Mouse (Mus musculus) heart, postnatal 14 days (tissue): ENCODE results near the gene Intu. TPM values are rescaled to one million over a fixed set of nuclear protein-coding genes. Genes with fewer than 3 reads are reported as not detected.

Experiments used
- DNase-seq, 2 experiments: peaks; one replicate each; pipeline ENCODE4 v3.0.0; 2021 to 2022
- intact Hi-C: fragments of 180-260 bp; cut with DNase I; formaldehyde crosslinking; loops from one replicate; pipeline ENCODE4 v1.15.1; 2025
- total RNA-seq, 2 experiments: library from RNA; stranded (reverse); gene quantifications; 2 replicates each; pipeline ENCODE4 v1.2.3; 2021

The Intu gene
- total RNA-seq, 2 experiments from 2014 or later: 11.9 to 12.4 TPM

- DNase-seq: no peak
- intact Hi-C loops: no loop called here
Measured at GRCm38 (mm10) chr3:40673515-40673914, 142.4 kb downstream of the Intu start.

GRCm38 (mm10) chr3:40674873-40675405 is 143.9 kb downstream of the Intu start:
- no peak for DNase-seq
- intact Hi-C loops: no loop called here

GRCm38 (mm10) chr3:40678856-40679255 is 147.8 kb downstream of the Intu start:
- DNase-seq: no peak
- intact Hi-C loops: no loop called here

- DNase-seq: peak; percentile 13 to 46
- intact Hi-C loops: no loop called here
Measured at GRCm38 (mm10) chr3:40682404-40682803, 151.3 kb downstream of the Intu start.

GRCm38 (mm10) chr3:40683171-40683570 is 152.1 kb downstream of the Intu start:
- DNase-seq: no peak
- intact Hi-C loops: no loop called here

GRCm38 (mm10) chr3:40685855-40686515 is 154.9 kb downstream of the Intu start:
- DNase-seq: peak in 1 of 2 experiments; percentile 29
- intact Hi-C loops: no loop called here

GRCm38 (mm10) chr3:40686836-40687235 is 155.8 kb downstream of the Intu start:
- no peak for DNase-seq
- intact Hi-C loops: no loop called here

GRCm38 (mm10) chr3:40687588-40687987 is 156.5 kb downstream of the Intu start:
- DNase-seq: no peak
- intact Hi-C loops: no loop called here

GRCm38 (mm10) chr3:40691566-40691965 is 160.5 kb downstream of the Intu start:
- DNase-seq: no peak
- intact Hi-C loops: no loop called here

GRCm38 (mm10) chr3:40693435-40693834 is 162.3 kb downstream of the Intu start:
- no peak for DNase-seq
- intact Hi-C loops: no loop called here

- no peak for DNase-seq
- intact Hi-C loops: no loop called here
Measured at GRCm38 (mm10) chr3:40693960-40694359, 162.9 kb downstream of the Intu start.

- intact Hi-C loops: no loop called here
- peak; percentile 36 to 44 for DNase-seq
Measured at GRCm38 (mm10) chr3:40694438-40694837, 163.4 kb downstream of the Intu start.

GRCm38 (mm10) chr3:40695162-40695561 is 164.1 kb downstream of the Intu start:
- DNase-seq: no peak
- intact Hi-C loops: no loop called here

GRCm38 (mm10) chr3:40698834-40699233 is 167.7 kb downstream of the Intu start:
- DNase-seq: no peak

GRCm38 (mm10) chr3:40704816-40705430 is 173.8 kb downstream of the Intu start:
- intact Hi-C loops: no loop called here
- no peak for DNase-seq

More at GRCm38 (mm10) chr3:40698834-40699233, 167.7 kb downstream of the Intu start:
- intact Hi-C loops: no loop called here

- DNase-seq: no peak
- intact Hi-C loops: no loop called here
Measured at GRCm38 (mm10) chr3:40708655-40709054, 177.6 kb downstream of the Intu start, which contains the start of gene Slc25a31. TSS of gene Slc25a31 (plus strand) at chr3:40708855.

GRCm38 (mm10) chr3:40716056-40716455 is 185.0 kb downstream of the Intu start:
- intact Hi-C loops: no loop called here
- no peak for DNase-seq

GRCm38 (mm10) chr3:40719022-40719421 is 187.9 kb downstream of the Intu start:
- no peak for DNase-seq
- intact Hi-C loops: no loop called here

- intact Hi-C loops: no loop called here
Measured at GRCm38 (mm10) chr3:40738381-40738912, 207.4 kb downstream of the Intu start.

GRCm38 (mm10) chr3:40744024-40744835 is 213.1 kb downstream of the Intu start, which contains the start of gene Hspa4l:
TSS of gene Hspa4l (plus strand) at chr3:40744495.
- intact Hi-C loops: loop anchor here (2.0 kb wide), 1 partner anchor 57 kb away; the partner anchor contains the start of gene Plk4
- DNase-seq: no peak

More at GRCm38 (mm10) chr3:40738381-40738912, 207.4 kb downstream of the Intu start:
- DNase-seq: no peak
